Mouse (Mus musculus): ENCODE data around the gene Bcar1.
A peak's percentile ranks its signal among the peaks of the same experiment; 100 is the strongest.

- TF ChIP-seq CTCF (IDR thresholded peaks at IDR 0.05; ENCODE audit: low read depth) = peak; percentile 87
- TF ChIP-seq EP300 (IDR thresholded peaks at IDR 0.05; ENCODE audit: low read depth) = no peak
Observed at GRCm38 (mm10) chr8:111712588-111712987, 31.0 kb downstream of the Bcar1 start.
